Mouse (Mus musculus) embryonic facial prominence, embryonic 11.5 days (tissue): ENCODE data around the gene B3gnt3. TPM values are rescaled to one million over a fixed set of nuclear protein-coding genes. Genes with fewer than 3 reads are reported as not detected.

ENCODE experiments used
- ATAC-seq: fragments of 200-750 bp; cut with Nextera tagmentation; replicated peaks from 2 replicates; pipeline ENCODE4 v1.8.0; 2017; ENCODE audit warnings: low read depth; ENCODE audit not compliant: insufficient number of reproducible peaks, low FRiP score, low TSS enrichment
- DNase-seq: peaks from one replicate; pipeline ENCODE4 v3.0.0-alpha.2; 2015; ENCODE audit warnings: low spot score
- H3K27ac ChIP-seq: fragments of 300-500 bp; sonication (generic); replicated peaks from 2 replicates; pipeline ENCODE4 v1.5.1; 2014; ENCODE audit warnings: mild to moderate bottlenecking, low read depth, low read length, control low read depth
- H3K27me3 ChIP-seq: fragments of 300-500 bp; sonication (generic); 2 replicates; pipeline ENCODE4 v1.6.1; 2014; ENCODE audit warnings: mild to moderate bottlenecking, low read length, moderate library complexity, mixed read lengths; ENCODE audit not compliant: control insufficient read depth, insufficient read depth
- H3K36me3 ChIP-seq: fragments of 300-500 bp; sonication (generic); replicated peaks from 2 replicates; pipeline ENCODE4 v1.6.1; 2014; ENCODE audit warnings: low read depth, mild to moderate bottlenecking, low read length, moderate library complexity, mixed read lengths; ENCODE audit not compliant: control insufficient read depth, insufficient read depth
- H3K4me1 ChIP-seq: fragments of 300-500 bp; sonication (generic); 2 replicates; pipeline ENCODE4 v1.6.1; 2014; ENCODE audit warnings: low read length, mixed read lengths; ENCODE audit not compliant: control insufficient read depth, insufficient read depth
- H3K4me2 ChIP-seq: fragments of 300-500 bp; sonication (generic); 2 replicates; pipeline ENCODE4 v1.6.1; 2014; ENCODE audit warnings: low read depth, mild to moderate bottlenecking, control low read depth, low read length, moderate library complexity
- H3K4me3 ChIP-seq: fragments of 300-500 bp; sonication (generic); 2 replicates; pipeline ENCODE4 v1.5.1; 2014; ENCODE audit warnings: low read depth, low read length, control low read depth
- H3K9ac ChIP-seq: fragments of 300-500 bp; sonication (generic); replicated peaks from 2 replicates; pipeline ENCODE4 v1.6.1; 2014; ENCODE audit warnings: mild to moderate bottlenecking, control low read depth, low read length
- H3K9me3 ChIP-seq: fragments of 300-500 bp; sonication (generic); replicated peaks from 2 replicates; pipeline ENCODE4 v1.6.1; 2016; ENCODE audit warnings: mild to moderate bottlenecking, low read length, inconsistent platforms, mixed read lengths; ENCODE audit not compliant: control insufficient read depth
- WGBS: fragments of 180-500 bp; shearing (Covaris S2); extraction: QIAGEN DNeasy Blood & Tissue Kit; methylation state at CpG from one replicate; pipeline ENCODE4 v1.1.7; 2014; 5-methylcytosine and 5-hydroxymethylcytosine counted together
- polyA plus RNA-seq: library from polyadenylated mRNA; unstranded; fragments of >200 nt; fragmentation: Nextera tagmentation; extraction: Ambion mirVana; gene quantifications from 2 replicates; pipeline ENCODE4 v1.2.1, GENCODE M21; 2014

The B3gnt3 gene
- polyA plus RNA-seq, 1 experiment from 2014 or later, result 0.58 TPM

GRCm38 (mm10) chr8:71731652-71732230 lies 30.2 kb upstream of the B3gnt3 start:
- Histone ChIP-seq H3K4me1 (no peaks in the 10 kb centered on the region), H3K4me2 (no peak overlapping the region), H3K9ac (no peak overlapping the region), H3K36me3 (no peaks in the 10 kb centered on the region), H3K27me3 (no peaks in the 10 kb centered on the region; the same call in 1 of the 2 replicates), H3K9me3 (no peaks in the 10 kb centered on the region), H3K4me3 (no peak overlapping the region), H3K27ac (no peak overlapping the region)
- ATAC-seq (no peak), DNase-seq (peak; percentile 54)
- WGBS, result 55% methylated on average over 3 of the region's 3 CpGs

- 5% methylated on average over 14 of the region's 16 CpGs for WGBS
- no peak overlapping the region for H3K4me3 ChIP-seq
- no peaks in the 10 kb centered on the region for H3K9me3 ChIP-seq
- ATAC-seq (no peak), DNase-seq (peak; percentile 40)
- H3K4me2 ChIP-seq, result peak overlapping the region; percentile 55
- H3K9ac ChIP-seq, result no peak overlapping the region
- H3K27ac ChIP-seq, result no peak overlapping the region
- H3K27me3 ChIP-seq, result peaks cover 3% of the 10 kb centered on the region; the same call in 1 of the 2 replicates
- peaks cover 4% of the 10 kb centered on the region; the same call in 1 of the 2 replicates for H3K4me1 ChIP-seq
- no peaks in the 10 kb centered on the region for H3K36me3 ChIP-seq
Observed at GRCm38 (mm10) chr8:71728826-71729620, 27.4 kb upstream of the B3gnt3 start.

- no peak overlapping the region for H3K9ac ChIP-seq
- no peak overlapping the region for H3K27ac ChIP-seq
- peak overlapping the region; percentile 55 for H3K4me2 ChIP-seq
- H3K9me3 ChIP-seq, result no peaks in the 10 kb centered on the region
- H3K36me3 ChIP-seq, result no peaks in the 10 kb centered on the region
- peaks cover 4% of the 10 kb centered on the region; the same call in 1 of the 2 replicates for H3K4me1 ChIP-seq
- ATAC-seq (peak; percentile 21; the same call in 1 of the 2 replicates), DNase-seq (peak; percentile 51)
- 0 out of 2 replicates have a peak overlapping the region, but pooled peaks have one; percentile 1 for H3K4me3 ChIP-seq
- peaks cover 3% of the 10 kb centered on the region; the same call in 1 of the 2 replicates for H3K27me3 ChIP-seq
- 6% methylated on average over 19 of the region's 21 CpGs for WGBS
Observed at GRCm38 (mm10) chr8:71728240-71728785, 26.7 kb upstream of the B3gnt3 start.

- peak within 1 kb of the TSS; percentile 60 for H3K9ac ChIP-seq
- WGBS, result under 1% methylated on average over 50 of the region's 54 CpGs
- peaks cover 7% of the 10 kb centered on the region; the same call in 1 of the 2 replicates for H3K4me1 ChIP-seq
- ATAC-seq (peak; percentile 71), DNase-seq (peak; percentile 88)
- peak within 1 kb of the TSS; percentile 78 for H3K4me2 ChIP-seq
- H3K27me3 ChIP-seq, result peaks cover 3% of the 10 kb centered on the region; the same call in 1 of the 2 replicates
- H3K36me3 ChIP-seq, result no peaks in the 10 kb centered on the region
- no peak within 1 kb of the TSS for H3K27ac ChIP-seq
- H3K4me3 ChIP-seq, result peak within 1 kb of the TSS; percentile 56
- H3K9me3 ChIP-seq, result no peaks in the 10 kb centered on the region
Observed at GRCm38 (mm10) chr8:71725122-71725924, 23.7 kb upstream of the B3gnt3 start, which contains the start of gene Fcho1. Gene Fcho1, minus strand, starts transcription at chr8:71725716.

GRCm38 (mm10) chr8:71724389-71724788 lies 22.8 kb upstream of the B3gnt3 start:
- H3K27me3 ChIP-seq, result peaks cover 3% of the 10 kb centered on the region; the same call in 1 of the 2 replicates
- WGBS, result 62% methylated on average over 4 of the region's 4 CpGs
- peaks cover 9% of the 10 kb centered on the region for H3K4me1 ChIP-seq
- H3K36me3 ChIP-seq, result no peaks in the 10 kb centered on the region
- H3K4me3 ChIP-seq, result no peak overlapping the region
- ATAC-seq (no peak), DNase-seq (no peak)
- no peak overlapping the region for H3K4me2 ChIP-seq
- no peak overlapping the region for H3K27ac ChIP-seq
- H3K9me3 ChIP-seq, result no peaks in the 10 kb centered on the region
- H3K9ac ChIP-seq, result no peak overlapping the region

GRCm38 (mm10) chr8:71723047-71723551 lies 21.5 kb upstream of the B3gnt3 start:
- Histone ChIP-seq H3K4me3 (no peak overlapping the region), H3K9me3 (no peaks in the 10 kb centered on the region), H3K4me1 (peaks cover 9% of the 10 kb centered on the region), H3K4me2 (no peak overlapping the region), H3K27ac (no peak overlapping the region), H3K9ac (no peak overlapping the region), H3K27me3 (peaks cover 3% of the 10 kb centered on the region; the same call in 1 of the 2 replicates), H3K36me3 (no peaks in the 10 kb centered on the region)
- 57% methylated on average over 14 of the region's 14 CpGs for WGBS
- no peak for DNase-seq
- ATAC-seq, result no peak

GRCm38 (mm10) chr8:71719928-71720457 lies 18.4 kb upstream of the B3gnt3 start:
- no peaks in the 10 kb centered on the region for H3K9me3 ChIP-seq
- DNase-seq (peak; percentile 83), ATAC-seq (peak; percentile 63)
- WGBS, result 32% methylated on average over 7 of the region's 7 CpGs
- no peak overlapping the region for H3K4me2 ChIP-seq
- no peak overlapping the region for H3K4me3 ChIP-seq
- H3K27ac ChIP-seq, result no peak overlapping the region
- H3K4me1 ChIP-seq, result peaks cover 6% of the 10 kb centered on the region
- H3K9ac ChIP-seq, result no peak overlapping the region
- H3K27me3 ChIP-seq, result no peaks in the 10 kb centered on the region; the same call in 1 of the 2 replicates
- H3K36me3 ChIP-seq, result no peaks in the 10 kb centered on the region
